Mouse (Mus musculus) frontal cortex, adult 2 months (tissue): Measurements from ENCODE around the gene Mtnr1b. TPM values are rescaled to one million over a fixed set of nuclear protein-coding genes. Genes with fewer than 3 reads are reported as not detected.
A peak's percentile ranks its signal among the peaks of the same experiment; 100 is the strongest.
"Not testable (repeated sequence)": the region's sequence is repeated elsewhere in the genome, so short reads cannot be mapped to it uniquely, and the experiment has no call there.

Source experiments
- DNase-seq, 2 experiments: peaks; one replicate each; pipeline ENCODE4 v3.0.0; 2022; ENCODE audit warnings: low spot score in 1 of 2; ENCODE audit errors: extremely low spot score in 1 of 2
- polyA plus RNA-seq: library from polyadenylated mRNA; depleted of rRNA; stranded (reverse); fragments of >200 nt; gene quantifications from 2 replicates; pipeline ENCODE4 v1.2.3, GENCODE M21; 2012; rRNA removed

The Mtnr1b gene
- polyA plus RNA-seq, result not detected in 2 replicates

- DNase-seq, result no peak
These were observed at the start of gene Mtnr1b for GRCm38 (mm10) chr9:15874506-15875160. Gene Mtnr1b, minus strand, starts transcription at chr9:15874556.

- DNase-seq, result no peak
These were observed 45.9 kb upstream of the Mtnr1b start for GRCm38 (mm10) chr9:15920271-15920670.

GRCm38 (mm10) chr9:15919373-15920005, 45.1 kb upstream of the Mtnr1b start:
- DNase-seq, result peak in 1 of 2 experiments; percentile 27

- DNase-seq, result no peak
These were observed 42.2 kb upstream of the Mtnr1b start for GRCm38 (mm10) chr9:15916600-15916999.

GRCm38 (mm10) chr9:15912735-15913134, 38.4 kb upstream of the Mtnr1b start:
- no peak for DNase-seq

- no peak for DNase-seq
These were observed 35.2 kb upstream of the Mtnr1b start for GRCm38 (mm10) chr9:15909397-15910113.

GRCm38 (mm10) chr9:15903948-15904750, 29.8 kb upstream of the Mtnr1b start:
- peak in 1 of 2 experiments; percentile 39 for DNase-seq

GRCm38 (mm10) chr9:15898112-15898511, 23.8 kb upstream of the Mtnr1b start:
- DNase-seq, result no peak

GRCm38 (mm10) chr9:15886756-15887155, 12.4 kb upstream of the Mtnr1b start:
- DNase-seq, result peak; percentile 28 to 64

GRCm38 (mm10) chr9:15880754-15881153, 6.4 kb upstream of the Mtnr1b start:
- DNase-seq, result no peak

- DNase-seq, result peak in 1 of 2 experiments; percentile 40
These were observed 5.8 kb upstream of the Mtnr1b start for GRCm38 (mm10) chr9:15880160-15880603.

GRCm38 (mm10) chr9:15870013-15870412, 4.3 kb downstream of the Mtnr1b start:
- no peak for DNase-seq

- no peak for DNase-seq
These were observed 4.9 kb downstream of the Mtnr1b start for GRCm38 (mm10) chr9:15869456-15869855.

GRCm38 (mm10) chr9:15866280-15867072, 7.9 kb downstream of the Mtnr1b start:
- DNase-seq, result no peak

- DNase-seq, result no peak
These were observed 13.0 kb downstream of the Mtnr1b start for GRCm38 (mm10) chr9:15861402-15861801.

GRCm38 (mm10) chr9:15850749-15851148, 23.6 kb downstream of the Mtnr1b start:
- no peak for DNase-seq

- no peak for DNase-seq
These were observed 29.0 kb downstream of the Mtnr1b start for GRCm38 (mm10) chr9:15845390-15845789.

- not testable (repeated sequence) for DNase-seq
These were observed 29.4 kb downstream of the Mtnr1b start for GRCm38 (mm10) chr9:15844936-15845335.

GRCm38 (mm10) chr9:15813002-15813911, 61.1 kb downstream of the Mtnr1b start:
- DNase-seq, result peak in 1 of 2 experiments; percentile 20
